9 mouse cellular contexts compared by ENCODE assay signal in genomic region chr1:69685890-69686490, GRCm38 (mm10). TPM values are rescaled to one million over a fixed set of nuclear protein-coding genes. Genes with fewer than 3 reads are reported as not detected.
DNase-seq lines count a peak whose midpoint lies in the region; ATAC-seq lines count a peak whose summit lies in the region.
"Had no signal": no experiment of that assay in that cellular context is flagged by ENCODE, and none has a peak within 500 bp of the region (broad histone marks: within the 10 kb centered on the region; RNA-seq: fewer than 3 reads in every experiment).

No protein-coding gene starts in this region.

- H3K27me3 ChIP-seq in erythroblast, embryonic 14.5 days (ENCODE audit: control insufficient read depth): peaks cover 57% of the 10 kb centered on the region
- H3K27me3 ChIP-seq in embryonic facial prominence, embryonic 14.5 days (replicated peaks; ENCODE audit: control insufficient read depth, insufficient read depth, low read length): no peaks in the 10 kb centered on the region; the same call in 1 of the 2 replicates
- H3K27me3 ChIP-seq in limb, embryonic 12.5 days: peaks cover 10% of the 10 kb centered on the region; the same call in 1 of the 2 replicates

- no peak for ATAC-seq in erythroblast, adult 5-6 weeks (replicated peaks; ENCODE audit: low FRiP score, poor library complexity, severe bottlenecking)
- ATAC-seq in embryonic facial prominence, embryonic 14.5 days (ENCODE audit: low read depth): no peak
- ATAC-seq in limb, embryonic 12.5 days (ENCODE audit: insufficient number of reproducible peaks, insufficient read depth, low FRiP score, low TSS enrichment, low read depth): no peak
- ATAC-seq: Patski had no signal

- H3K4me1 ChIP-seq in erythroblast, embryonic 14.5 days (ENCODE audit: control insufficient read depth): peaks cover 23% of the 10 kb centered on the region
- H3K4me1 ChIP-seq in embryonic facial prominence, embryonic 14.5 days (ENCODE audit: control insufficient read depth, insufficient read depth, low read length): peaks cover 6% of the 10 kb centered on the region; the same call in 1 of the 2 replicates
- H3K4me1 ChIP-seq in limb, embryonic 12.5 days (replicated peaks): peaks cover 5% of the 10 kb centered on the region; the same call in 1 of the 2 replicates

- H3K9ac ChIP-seq in embryonic facial prominence, embryonic 14.5 days (ENCODE audit: low read depth, low read length): peak overlapping the region; percentile 81
- peak overlapping the region; percentile 60 for H3K9ac ChIP-seq in limb, embryonic 12.5 days (replicated peaks)

- WGBS in embryonic facial prominence, embryonic 14.5 days: under 1% methylated on average over 14 of the region's 15 CpGs
- under 1% methylated on average over 14 of the region's 15 CpGs for WGBS in limb, embryonic 12.5 days

- peak overlapping the region; percentile 88 for H3K4me2 ChIP-seq in embryonic facial prominence, embryonic 14.5 days (ENCODE audit: low read depth, low read length)
- peak overlapping the region; percentile 77 for H3K4me2 ChIP-seq in limb, embryonic 12.5 days

- H3K36me3 ChIP-seq in erythroblast, embryonic 14.5 days (ENCODE audit: control insufficient read depth): no peaks in the 10 kb centered on the region
- H3K36me3 ChIP-seq in embryonic facial prominence, embryonic 14.5 days (ENCODE audit: control insufficient read depth, insufficient read depth, low read length): no peaks in the 10 kb centered on the region
- no peaks in the 10 kb centered on the region for H3K36me3 ChIP-seq in limb, embryonic 12.5 days

- peak overlapping the region; percentile 31 for H3K4me3 ChIP-seq in erythroblast, embryonic 14.5 days (replicated peaks)
- H3K4me3 ChIP-seq in embryonic facial prominence, embryonic 14.5 days (ENCODE audit: low read depth, low read length): peak overlapping the region; percentile 77
- peak overlapping the region; percentile 72 for H3K4me3 ChIP-seq in limb, embryonic 12.5 days (replicated peaks)

- H3K27ac ChIP-seq in embryonic facial prominence, embryonic 14.5 days (replicated peaks; ENCODE audit: low read depth, low read length): peak overlapping the region; percentile 91
- H3K27ac ChIP-seq in limb, embryonic 12.5 days: no peak overlapping the region

- DNase-seq in 416B (ENCODE audit: low read depth): peak; percentile 78
- peak; percentile 81 for DNase-seq in embryonic facial prominence, embryonic 14.5 days (ENCODE audit: low spot score)
- peak; percentile 7 for DNase-seq in skeletal muscle tissue, adult 2 months (ENCODE audit: low read depth, low spot score)
- DNase-seq in layer of hippocampus, adult 18-20 months (ENCODE audit: low spot score in 2 of 2): no peak
- no peak for DNase-seq in B cell, adult 2 months

- no peaks in the 10 kb centered on the region for H3K9me3 ChIP-seq in erythroblast, embryonic 14.5 days (ENCODE audit: control insufficient read depth, low read length)
- no peaks in the 10 kb centered on the region for H3K9me3 ChIP-seq in embryonic facial prominence, embryonic 14.5 days (ENCODE audit: control insufficient read depth, low read length)
- no peaks in the 10 kb centered on the region for H3K9me3 ChIP-seq in limb, embryonic 12.5 days

RNA-seq across cellular contexts. Expression of gene Ikzf2, which starts 1.1 kb away (rescaled TPM):
- under 0.01 and 0.01 TPM in 2 replicates for polyA plus RNA-seq in erythroblast, embryonic 14.5 days (2012)
- total RNA-seq in erythroblast, adult 5-6 weeks (2015; ENCODE audit: low replicate concordance): 1.0 and 4.4 TPM in 2 replicates
- total RNA-seq in erythroblast, adult 5-6 weeks (2017; ENCODE audit: low replicate concordance): 1.8 and 2.1 TPM in 2 replicates
- 4.2 and 5.6 TPM in 2 replicates for polyA plus RNA-seq in embryonic facial prominence, embryonic 14.5 days (2014; fragmentation: Nextera tagmentation; extraction: Ambion mirVana)
- polyA plus RNA-seq in limb, embryonic 12.5 days (2016; fragmentation: Nextera tagmentation; extraction: Ambion mirVana): 3.7 and 4.8 TPM in 2 replicates
- total RNA-seq in layer of hippocampus, adult 18-20 months (2021): 1 to 10 TPM; 8.1 to 9.3 TPM

Comparison
In these comparisons a context has a peak if more than half of its experiments do, and no peak if none do; other contexts are left out.
1. DNase-seq: peak in 416B (single experiment), embryonic facial prominence, embryonic 14.5 days (single experiment) and skeletal muscle tissue, adult 2 months (single experiment); none in layer of hippocampus, adult 18-20 months (0 of 2) and B cell, adult 2 months (0 of 2).
2. Peak in every context shown above with its lines, with median percentiles within 50 percentile points of each other: H3K4me3 ChIP-seq.